Mouse (Mus musculus) c-Kit-positive CD71-positive TER-119-negative erythroid progenitor cells, embryonic 14.5 days (primary cell): ENCODE data around the gene Snd1.
A peak's percentile ranks its signal among the peaks of the same experiment; 100 is the strongest.
"Not testable (repeated sequence)": the region's sequence is repeated elsewhere in the genome, so short reads cannot be mapped to it uniquely, and the experiment has no call there.

Experiments used
- DNase-seq: peaks from one replicate; pipeline ENCODE4 v3.0.0-alpha.2; 2013; ENCODE audit warnings: low read depth

The Snd1 gene

DNA sequence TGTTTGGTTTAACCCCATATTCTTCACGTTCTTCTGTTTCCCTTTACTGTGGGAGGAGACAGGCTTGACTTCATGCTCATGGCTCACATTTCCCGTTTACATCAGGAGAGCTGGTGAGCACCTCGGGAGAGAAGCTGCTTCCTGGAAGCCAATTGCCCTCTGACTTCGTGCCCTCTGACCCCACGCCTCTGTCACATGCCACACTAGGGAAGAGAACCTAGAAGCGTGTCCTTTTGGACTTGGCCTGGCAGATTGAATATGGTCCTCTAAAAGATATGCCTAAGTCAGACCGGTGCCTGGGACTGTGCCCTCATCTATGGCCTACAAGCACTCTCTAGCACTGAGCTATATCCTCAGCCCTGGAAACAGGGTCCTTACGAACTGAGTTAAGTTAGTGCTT is 430.4 kb downstream of the Snd1 start:
- no peak for DNase-seq

DNA sequence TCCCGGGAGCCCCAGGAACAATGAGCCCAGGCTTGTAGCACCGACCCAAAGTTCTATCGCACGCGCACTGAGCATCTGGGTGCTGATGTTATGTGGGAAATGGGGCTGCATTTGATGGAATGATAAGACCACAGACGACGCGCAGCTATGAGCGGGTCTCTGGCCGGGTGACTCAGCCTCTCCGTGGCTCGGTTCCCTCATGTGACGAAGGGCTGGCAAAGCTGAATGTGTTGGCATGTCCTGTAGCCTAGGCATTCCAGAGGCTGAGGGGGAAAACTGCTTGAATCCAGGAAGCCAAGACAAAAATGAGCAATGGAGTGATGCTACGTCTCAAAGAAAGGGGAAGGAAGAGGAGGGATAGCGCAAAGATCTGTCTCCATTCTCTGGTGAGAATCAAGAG is 434.9 kb downstream of the Snd1 start:
- no peak for DNase-seq

DNA sequence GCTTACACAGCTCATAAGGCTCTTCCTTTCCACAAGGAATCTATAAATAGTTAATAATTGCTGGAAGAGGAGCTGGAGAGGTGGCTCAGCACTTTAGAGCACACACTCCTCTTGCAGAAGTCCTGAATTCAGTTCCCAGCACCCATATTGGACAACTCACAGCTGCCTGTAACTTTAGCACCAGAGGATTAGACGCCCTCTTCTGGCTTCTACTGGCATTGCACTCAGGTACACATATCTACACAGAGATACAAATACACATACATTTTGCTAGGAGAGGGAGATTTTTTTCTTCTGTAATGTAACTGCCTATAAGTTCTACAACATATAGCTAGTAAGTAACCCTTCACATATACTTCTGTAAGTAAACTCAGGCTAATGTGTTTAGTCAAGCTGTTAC is 440.0 kb downstream of the Snd1 start:
- peak; percentile 11 for DNase-seq

DNA sequence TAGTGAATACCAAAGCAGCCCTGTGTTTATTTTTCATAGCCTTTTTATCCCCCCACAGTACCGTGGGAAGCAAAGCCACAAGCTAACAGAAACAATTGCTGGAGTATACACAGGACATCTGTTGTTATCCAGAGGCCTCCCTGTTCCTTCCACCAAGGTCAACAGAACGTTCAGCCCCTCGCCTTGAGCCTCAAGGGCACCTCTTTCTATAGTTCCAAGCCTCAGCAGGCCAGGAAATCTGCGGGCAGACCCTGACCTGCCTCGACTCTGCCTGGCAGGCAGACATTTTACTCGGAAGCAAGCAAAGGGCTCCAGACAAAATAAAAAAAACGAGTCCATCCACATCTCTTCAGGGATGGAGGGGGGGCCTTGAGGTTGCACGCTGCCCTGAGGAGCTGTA is 441.7 kb downstream of the Snd1 start:
- no peak for DNase-seq

DNA sequence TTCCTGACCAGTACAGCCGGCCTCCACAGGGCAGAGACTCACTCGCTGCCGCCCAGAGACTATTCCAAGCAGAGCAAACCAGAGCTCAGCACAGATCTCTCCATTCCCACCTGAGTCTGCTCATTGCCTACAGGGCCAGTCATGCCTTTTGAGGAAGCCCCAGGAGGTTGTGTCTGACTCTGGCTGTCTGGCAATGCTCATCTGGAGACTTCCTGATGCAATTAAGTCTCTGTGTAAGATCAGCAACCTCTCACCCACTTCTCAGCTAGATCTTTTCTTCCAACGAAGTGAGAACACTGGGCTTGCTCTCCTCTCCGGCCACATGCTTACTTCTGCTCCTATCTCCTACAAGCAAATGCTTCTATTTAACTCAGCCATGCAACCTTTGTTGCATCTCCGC is 444.4 kb downstream of the Snd1 start:
- no peak for DNase-seq

DNA sequence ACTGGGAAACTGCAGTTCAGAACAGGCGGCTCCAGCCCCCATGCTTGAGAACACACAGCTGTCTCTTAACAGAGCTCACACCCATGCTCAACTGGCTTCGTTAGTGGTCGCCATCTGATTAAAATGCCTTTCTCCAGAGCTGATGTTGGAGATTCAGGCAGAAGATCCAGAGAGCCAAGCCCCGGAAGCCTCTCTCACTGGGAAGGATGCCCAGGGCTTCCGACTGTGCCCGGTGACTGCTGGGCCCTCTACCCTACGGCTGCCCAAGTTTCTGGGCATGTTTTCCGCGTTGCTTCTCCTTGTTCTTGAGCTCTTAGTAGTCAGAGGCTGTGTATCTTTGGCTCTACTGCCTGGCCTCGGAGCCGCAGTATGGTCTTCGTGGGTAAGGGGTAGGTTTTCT is 447.4 kb downstream of the Snd1 start:
- no peak for DNase-seq

DNA sequence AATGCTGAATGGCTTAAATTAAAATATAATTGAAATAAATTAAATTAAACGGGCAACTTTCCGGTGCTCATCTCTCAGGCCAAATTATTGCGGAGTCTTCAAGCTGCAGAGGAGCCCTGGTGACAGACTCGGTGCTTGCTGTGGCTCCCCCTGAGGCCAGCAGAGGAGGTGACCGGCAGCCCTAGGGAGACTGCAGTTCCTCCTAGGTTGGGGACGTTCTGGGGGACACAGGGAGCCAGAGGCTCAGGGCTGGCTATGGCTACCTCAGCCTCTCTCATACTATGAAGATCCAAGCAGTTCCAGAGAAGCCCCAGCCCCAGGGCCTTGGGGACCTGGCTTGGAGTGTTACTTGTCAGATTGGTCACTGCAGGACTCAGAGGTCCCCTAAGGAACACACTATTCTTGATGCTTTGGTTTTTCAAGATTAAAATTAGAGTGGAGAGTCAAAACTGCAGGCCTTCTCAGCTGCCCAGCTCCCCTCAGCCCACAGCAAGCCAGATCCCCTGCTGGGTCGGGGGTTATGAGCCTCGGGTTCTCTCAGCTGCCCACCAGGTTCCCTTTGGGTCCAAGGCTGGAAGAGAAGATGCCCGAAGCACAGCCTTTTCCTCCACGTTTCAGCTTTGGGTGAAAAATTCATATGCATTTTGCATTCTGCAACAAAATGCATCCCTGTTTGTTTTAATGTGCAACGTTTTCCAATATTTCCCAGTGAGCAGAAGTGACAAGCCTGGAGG is 448.3 kb downstream of the Snd1 start:
- DNase-seq: no peak

DNA sequence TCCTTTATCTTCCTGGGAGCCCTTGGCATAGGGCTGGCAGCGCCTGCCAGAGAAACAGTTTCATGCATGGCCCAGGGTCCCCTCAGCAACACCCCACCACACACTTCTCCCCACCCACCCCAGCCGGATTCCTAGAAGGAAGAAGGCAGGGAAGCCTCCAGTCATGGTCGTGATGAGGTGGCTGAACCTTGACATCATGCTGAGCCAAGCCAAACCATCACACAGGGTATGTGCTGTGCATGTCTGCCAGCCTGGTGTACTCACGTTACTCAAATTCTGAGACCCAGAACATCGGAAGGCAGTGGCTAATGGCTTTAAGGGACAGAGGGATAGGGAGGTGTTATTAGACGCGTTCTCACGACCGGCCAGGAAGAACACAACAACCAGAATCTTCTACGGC is 448.9 kb downstream of the Snd1 start:
- DNase-seq: no peak

DNA sequence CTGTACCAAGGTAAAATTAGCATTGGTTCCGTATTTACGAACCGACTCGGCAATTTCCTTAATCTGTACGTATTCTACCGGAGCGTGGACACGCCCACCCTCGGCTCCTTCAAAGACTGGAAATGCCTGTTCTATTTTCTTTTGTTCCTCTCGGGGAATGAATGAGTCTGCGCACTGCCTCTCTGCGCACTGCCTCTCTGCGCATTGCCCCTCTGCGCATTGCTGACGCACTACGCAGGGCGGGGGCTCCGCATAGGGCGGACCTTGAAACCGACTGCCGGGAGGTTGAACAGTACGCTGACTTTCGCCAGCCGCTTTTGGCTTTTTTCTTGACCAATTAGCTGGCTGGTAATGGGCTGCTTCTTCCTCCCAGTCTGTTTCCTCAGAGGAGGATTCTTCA is 453.0 kb downstream of the Snd1 start:
- not testable (repeated sequence) for DNase-seq

DNA sequence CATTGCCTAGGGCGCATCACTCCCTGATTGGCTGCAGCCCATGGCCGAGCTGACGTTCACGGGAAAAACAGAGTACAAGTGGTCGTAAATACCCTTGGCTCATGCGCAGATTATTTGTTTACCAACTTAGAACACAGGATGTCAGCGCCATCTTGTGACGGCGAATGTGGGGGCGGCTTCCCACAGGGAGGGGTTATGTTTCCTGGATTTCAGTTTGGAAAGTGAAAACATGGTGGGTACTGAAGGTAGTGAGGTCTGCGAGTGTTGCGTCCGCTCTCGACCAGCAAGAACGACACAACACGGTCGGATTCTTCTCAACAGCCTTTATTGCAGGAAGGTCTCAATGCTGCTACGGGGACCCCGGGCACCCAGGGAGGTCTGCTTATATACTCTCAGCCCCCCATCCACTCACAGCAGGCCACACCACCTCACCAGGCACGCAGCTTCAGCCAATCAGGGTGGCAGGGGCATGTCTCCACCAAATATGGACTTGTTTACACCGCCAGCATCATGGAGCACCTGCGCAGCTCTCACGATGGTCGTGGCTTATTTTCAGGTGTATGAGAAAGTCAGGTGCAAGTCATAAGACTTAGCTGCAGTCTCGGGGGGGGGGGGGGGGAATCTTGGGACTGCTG is 454.3 kb downstream of the Snd1 start:
- DNase-seq: peak; percentile 32

DNA sequence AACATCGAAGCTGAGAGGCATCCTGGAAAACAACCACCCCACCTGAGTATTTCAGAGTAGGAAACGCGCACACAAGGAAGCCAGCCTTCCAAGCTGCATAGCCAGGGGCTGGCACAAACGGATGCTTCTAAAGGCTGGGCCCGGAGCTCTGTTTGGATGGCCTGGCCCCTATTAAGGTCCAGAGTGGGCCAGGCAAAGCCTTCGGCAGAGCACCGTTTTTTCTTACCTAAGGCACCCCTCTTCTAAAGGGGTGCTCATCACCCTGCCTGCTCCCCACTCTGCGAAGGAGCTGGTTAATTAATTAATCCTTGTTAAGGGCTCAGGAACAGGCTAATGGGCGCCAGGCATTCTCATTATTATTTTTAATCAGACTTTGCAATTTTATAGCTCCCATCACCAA is 456.3 kb downstream of the Snd1 start:
- no peak for DNase-seq

DNA sequence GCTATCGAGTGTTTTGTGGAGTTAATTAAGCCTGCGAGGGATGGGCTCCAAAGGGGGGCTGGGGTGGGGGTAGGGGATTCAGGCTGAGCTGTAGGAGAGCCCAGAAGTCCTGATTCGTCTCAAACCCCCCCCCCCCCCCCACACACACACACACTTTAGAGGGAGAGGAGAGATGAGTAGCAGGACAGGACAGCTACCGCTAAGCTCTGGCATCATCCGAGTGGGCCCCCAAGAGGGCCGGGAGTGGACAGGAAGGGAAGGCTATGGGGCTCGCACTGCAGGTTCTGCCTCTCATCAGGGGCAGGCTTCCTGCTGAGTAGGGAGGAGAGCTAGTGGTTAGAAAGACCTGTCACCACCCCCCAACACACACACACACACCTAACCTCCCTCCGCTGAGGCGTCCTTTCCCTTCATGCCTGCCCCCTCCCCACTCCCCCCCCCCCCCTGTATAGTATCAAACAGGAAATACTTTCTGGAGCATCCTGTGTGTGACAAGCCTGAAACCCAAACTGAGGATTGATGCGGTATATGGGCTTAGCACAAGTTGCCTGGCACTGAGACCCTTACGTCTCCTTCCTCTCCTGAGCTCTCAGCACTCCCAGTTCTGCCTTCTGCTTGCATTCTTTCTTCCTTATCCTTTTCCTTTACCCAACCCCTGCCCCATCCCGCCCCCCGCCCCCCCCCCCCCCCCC is 456.8 kb downstream of the Snd1 start:
- DNase-seq: no peak

DNA sequence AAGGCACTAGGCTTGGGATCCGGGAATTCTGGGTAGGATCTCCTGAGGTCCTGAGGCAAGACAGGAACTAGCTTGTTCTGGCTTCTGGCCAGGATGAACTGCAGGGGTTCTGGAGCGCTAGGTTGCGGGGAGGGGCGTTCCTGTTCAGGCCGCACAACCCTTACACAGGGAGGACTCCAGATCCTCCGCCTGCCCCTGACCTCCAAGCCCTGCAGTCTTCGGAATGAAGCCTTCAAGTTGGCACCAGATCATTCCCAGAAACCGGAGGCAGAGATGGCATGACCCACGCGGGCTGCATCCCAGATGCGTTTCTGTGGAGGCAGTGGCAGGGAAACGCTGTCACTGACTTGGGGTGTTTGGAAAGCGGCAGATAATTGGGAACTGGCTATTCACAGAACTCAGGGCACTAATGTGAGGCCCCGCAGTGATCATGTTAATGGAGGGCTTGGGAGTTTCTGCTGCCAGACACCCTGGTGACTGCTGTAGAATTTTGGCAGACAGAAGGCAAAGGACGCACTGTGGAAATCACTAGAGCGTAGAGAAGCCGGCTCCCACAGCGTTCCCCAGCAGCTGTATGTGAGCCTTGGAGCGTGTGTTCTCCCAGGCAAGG is 457.5 kb downstream of the Snd1 start:
- no peak for DNase-seq

DNA sequence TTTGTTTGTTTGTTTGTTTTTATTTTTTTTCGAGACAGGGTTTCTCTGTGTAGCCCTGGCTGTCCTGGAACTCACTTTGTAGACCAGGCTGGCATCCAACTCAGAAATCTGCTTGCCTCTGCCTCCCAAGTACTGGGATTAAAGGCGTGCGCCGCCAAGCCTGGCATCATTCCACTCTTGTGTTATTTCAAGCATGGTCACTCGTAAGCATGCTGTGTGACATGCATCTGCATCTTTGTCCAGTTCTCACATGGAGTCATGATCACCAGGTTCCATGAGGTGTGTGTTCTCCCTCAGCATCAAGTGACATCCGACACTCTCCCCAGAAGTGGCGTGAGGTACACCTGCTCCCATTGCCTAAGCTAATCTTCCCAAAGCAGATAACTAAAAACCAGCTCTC is 460.8 kb downstream of the Snd1 start:
- no peak for DNase-seq

DNA sequence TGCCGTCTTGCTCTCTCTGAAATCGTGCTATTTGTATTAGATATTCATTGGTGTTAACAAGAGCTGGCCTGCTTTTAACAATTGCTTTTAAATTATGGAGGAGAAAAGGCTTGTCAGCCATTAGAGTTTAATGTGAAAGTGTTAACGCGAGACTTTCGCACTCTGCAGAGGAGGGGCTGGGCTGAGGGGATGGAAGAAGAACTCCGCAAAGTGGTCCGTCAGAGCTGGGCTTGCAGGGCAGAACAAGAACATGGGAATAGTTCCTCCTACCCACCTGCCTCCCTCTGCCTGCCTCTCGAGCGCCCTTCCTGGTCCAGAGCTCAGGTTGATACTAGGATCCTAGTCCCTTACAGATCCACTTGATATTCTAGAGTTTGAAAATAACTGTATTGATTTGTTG is 472.3 kb downstream of the Snd1 start:
- DNase-seq: no peak

DNA sequence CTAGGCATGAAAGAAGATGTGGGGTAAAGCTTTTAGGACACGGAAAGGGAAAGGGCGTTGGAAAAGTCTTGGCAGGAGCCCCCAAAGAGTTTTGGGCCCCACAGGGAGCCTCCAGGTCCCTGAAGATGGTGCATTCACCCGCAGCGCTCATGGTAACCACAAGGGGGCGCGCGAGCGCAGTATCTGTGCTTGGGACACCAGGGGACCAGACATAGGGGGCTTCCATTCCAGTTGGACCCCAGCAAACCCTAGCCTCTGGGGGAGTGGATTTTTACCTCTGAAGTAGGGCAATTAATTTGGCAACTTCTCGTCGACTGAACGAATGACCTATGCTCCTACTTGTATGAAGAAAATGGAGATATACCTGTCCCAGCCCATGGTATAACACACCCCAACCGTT is 474.3 kb downstream of the Snd1 start:
- peak; percentile 41 for DNase-seq

DNA sequence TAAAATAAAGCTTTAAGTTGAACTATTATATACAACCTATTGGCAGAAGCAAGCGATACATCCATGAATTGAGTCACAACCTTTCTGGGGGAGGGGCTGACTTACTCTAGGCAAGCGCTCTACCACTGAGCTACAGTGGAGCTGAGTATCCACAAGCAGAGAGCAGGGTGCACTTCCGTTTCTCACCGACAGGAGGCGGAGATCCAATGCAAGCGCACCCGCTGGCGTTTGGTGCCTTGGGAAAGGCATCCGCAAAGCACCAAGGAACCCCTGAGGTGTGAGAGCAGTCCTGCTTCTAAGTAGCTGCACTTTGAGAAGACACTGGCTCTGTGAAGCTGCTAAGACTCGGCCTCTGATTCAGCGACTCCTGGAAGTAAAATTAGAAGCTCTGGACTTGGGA is 480.6 kb downstream of the Snd1 start:
- peak; percentile 13 for DNase-seq

DNA sequence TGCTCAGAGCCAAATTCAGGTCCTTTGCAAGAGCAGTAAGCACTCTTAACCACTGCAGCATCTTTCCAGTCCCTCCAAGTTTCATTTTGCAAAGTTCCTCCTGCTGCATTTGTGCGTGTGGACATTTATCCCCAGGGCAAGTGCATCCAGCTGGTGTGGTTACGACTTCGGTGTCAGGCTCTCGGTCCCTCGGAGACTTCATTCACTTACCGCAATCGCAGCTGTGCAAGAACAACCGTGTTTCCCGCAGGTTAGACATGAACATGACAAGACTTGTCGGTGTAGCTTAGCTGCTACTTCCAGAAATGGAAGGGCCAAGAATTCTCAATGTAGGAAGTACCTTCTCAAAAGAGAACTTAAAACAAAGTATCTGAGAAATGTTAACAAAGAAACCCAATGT is 482.5 kb downstream of the Snd1 start:
- no peak for DNase-seq

DNA sequence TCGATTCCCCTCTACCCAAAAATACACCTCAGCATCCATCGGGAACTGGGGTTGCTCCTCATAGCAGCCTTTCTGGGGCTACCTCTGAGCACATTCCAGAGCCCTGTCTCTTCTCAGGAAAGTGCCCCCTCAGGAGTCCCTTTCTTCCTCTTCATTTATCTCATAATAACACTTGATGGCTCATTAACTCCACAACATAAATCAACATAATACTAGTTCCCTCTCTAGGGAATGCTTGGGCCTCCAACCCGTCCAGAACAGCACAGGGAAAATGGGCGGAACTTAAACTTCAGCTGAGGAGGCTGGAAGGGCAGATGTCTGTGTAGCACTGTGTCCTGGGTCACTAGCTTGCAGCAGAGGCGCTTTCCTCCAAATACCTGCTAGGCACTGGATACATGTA is 488.2 kb downstream of the Snd1 start:
- no peak for DNase-seq

DNA sequence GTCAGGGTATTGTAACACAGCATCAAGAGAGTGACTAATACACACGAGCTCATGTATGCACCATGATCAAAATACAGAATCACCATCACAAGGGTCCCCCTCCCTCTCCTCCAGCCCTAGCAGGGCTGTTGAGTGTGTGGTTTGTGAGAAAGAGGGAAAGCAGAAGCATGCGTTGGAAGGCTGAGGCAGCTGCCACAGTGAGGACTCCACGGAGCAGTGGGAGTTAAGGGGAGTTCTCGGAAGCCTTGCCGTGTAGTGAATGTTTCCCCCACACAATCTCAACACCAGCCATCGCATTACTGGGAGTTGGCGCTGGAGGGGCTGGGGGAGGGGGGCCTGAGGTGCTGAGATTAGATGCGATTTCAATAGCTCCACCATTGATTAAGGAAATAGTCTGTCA is 490.3 kb downstream of the Snd1 start:
- no peak for DNase-seq

DNA sequence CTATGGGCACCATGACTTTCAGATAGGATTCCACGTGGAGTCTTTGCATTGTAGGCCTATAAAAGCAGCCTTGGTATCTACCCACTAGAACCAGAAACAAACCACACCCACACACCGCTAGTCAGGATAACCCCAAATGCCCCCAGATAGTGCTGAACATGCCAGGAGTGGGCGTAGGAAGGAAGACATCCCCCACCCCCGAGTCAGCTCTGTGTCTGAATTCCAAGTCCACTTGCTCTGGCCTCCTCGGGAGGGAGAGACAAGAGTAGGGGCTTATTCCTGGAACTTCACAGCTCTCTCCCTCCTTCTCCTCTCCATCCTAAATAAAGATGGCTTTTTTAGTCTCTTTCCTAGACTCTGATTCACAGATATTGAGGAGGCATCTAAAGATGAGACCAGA is 494.7 kb downstream of the Snd1 start:
- no peak for DNase-seq

DNA sequence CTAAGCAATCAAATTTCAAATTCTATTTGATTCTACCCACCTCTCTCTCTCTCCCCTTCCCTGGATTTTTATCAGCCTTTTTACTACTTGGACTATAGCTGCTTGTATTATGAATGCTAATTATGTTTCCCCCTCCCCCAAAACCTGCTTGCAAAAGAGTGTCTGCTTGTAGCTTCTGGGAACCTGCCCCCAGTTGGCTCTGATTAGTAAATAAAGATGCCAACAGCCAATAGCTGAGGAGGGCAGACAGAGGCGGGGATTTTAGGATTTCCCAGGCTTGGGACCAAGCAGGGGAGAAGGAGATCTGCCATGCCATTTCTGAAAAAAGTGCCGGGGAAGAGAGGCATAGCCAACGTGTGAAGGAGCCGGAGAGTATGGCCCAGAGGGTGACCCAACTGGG is 495.8 kb downstream of the Snd1 start:
- DNase-seq: no peak

DNA sequence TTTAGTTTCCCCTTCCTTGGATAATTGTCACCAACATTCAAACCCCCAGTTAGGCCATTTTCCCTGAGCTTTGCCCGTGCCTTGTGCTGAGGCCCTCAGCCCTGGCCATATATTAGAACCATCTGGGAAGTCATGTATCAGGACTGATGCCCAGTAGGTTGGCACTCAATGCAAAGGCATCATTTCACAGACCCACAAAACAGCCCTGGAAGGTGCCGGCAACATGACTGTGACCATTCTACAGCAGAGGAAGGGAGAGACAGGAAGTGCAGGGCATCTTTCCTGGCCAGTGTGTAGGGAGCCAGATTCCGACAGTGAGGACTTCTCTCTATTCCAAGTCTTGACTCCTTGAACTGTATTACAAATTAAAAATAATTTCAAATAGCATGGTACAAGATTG is 499.6 kb downstream of the Snd1 start:
- no peak for DNase-seq
